Mouse (Mus musculus): ENCODE results near the gene Kti12. TPM values are rescaled to one million over a fixed set of nuclear protein-coding genes. Genes with fewer than 3 reads are reported as not detected.
A peak's percentile ranks its signal among the peaks of the same experiment; 100 is the strongest.

Kti12 gene
- polyA plus RNA-seq (2015; fragmentation: Nextera tagmentation; extraction: Ambion mirVana): 52.4 and 53.2 TPM in 2 replicates

DNA sequence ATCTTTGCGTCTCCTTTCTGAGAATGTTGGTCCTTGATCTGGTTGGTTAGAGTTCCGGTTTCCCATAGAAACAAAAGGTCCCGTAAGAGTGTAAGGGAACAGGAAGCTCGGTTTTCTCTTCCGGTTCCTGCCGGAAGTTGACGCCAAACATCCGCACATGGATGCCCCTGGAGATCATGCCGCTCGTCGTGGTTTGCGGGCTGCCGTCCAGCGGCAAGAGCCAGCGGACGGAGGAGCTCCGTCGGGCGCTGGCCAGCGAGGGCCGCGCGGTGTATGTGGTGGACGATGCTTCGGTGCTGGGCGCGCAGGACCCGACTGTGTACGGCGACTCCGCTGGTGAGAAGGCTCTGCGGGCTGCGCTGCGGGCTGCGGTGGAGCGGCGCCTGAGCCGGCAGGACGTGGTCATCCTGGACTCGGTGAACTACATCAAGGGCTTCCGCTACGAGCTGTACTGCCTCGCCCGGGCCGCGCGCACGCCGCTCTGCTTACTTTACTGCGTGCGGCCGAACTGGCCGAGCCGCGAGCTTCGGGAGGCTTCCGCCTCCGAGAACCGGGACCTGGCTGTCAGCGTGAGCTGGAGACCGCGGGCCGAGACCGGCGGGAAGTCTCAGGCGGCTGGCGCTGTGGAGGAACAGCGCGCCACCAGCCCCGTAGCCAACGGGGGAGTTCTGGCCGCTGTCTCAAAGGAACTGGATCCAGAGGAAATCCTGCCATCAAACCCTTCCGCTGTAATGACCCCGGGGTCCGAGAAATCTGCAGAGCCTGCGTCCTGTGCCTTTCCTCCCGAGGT is at the start of gene Kti12:
TSS of gene Kti12 (plus strand) at position 71 of the 790 bp plus-strand sequence.
- Histone ChIP-seq H3K36me3 (ENCODE audit: control insufficient read depth, insufficient read depth, low read length) (no peaks in the 10 kb centered on the region), H3K27ac (ENCODE audit: low read length) (peak within 1 kb of the TSS; percentile 94), H3K4me2 (ENCODE audit: low read depth, low read length) (peak within 1 kb of the TSS; percentile 77), H3K4me1 (ENCODE audit: control insufficient read depth, insufficient read depth, low read length) (peaks cover 9% of the 10 kb centered on the region), H3K4me3 (ENCODE audit: low read length) (peak within 1 kb of the TSS; percentile 96), H3K9me3 (ENCODE audit: control insufficient read depth, low read length) (no peaks in the 10 kb centered on the region), H3K9ac (ENCODE audit: low read depth, low read length) (peak within 1 kb of the TSS; percentile 79), H3K27me3 (replicated peaks; ENCODE audit: control insufficient read depth, insufficient read depth, low read length) (no peaks in the 10 kb centered on the region)
- WGBS: under 1% methylated on average over 77 of the region's 77 CpGs
- peak; percentile 91 for ATAC-seq

DNA sequence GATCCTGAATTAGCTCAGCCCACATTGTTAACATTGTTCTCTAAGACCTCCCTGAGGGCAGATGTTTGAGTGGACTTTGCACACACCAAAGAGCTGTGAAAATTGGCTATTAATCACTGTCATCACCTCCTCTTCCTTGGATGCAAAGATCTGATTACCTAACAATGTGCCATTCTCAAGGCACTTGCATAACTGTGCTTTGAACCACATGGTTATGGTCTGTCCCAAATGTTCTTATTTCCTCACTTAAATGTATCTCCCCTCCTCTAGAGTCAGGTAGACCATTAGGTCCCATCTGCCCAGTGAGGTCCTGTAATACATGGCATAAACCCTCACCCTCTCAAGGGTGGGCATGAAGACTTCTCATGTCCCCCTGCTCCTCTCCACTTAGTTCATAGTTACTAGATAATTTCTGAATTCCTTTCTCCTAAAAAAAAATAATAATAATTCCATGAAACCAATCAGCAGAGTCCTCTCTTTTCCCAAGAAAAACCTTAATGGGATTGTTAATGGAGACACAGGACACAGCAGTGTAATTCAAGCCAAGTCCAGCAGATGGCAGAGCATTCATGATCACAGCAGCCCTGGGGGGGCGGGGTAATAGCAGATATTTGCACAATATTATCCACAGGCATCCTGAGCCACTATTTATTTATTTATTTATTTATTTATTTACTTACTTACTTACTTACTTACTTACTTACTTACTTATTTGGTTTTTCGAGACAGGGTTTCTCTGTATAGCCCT is 49.3 kb upstream of the Kti12 start:
- WGBS: 52% methylated on average over 2 of the region's 2 CpGs
- Histone ChIP-seq H3K27ac (ENCODE audit: low read length) (no peak overlapping the region), H3K36me3 (ENCODE audit: control insufficient read depth, insufficient read depth, low read length) (no peaks in the 10 kb centered on the region), H3K4me2 (ENCODE audit: low read depth, low read length) (no peak overlapping the region), H3K27me3 (replicated peaks; ENCODE audit: control insufficient read depth, insufficient read depth, low read length) (no peaks in the 10 kb centered on the region), H3K4me3 (ENCODE audit: low read length) (no peak overlapping the region), H3K9ac (ENCODE audit: low read depth, low read length) (no peak overlapping the region), H3K4me1 (ENCODE audit: control insufficient read depth, insufficient read depth, low read length) (peaks cover 6% of the 10 kb centered on the region), H3K9me3 (ENCODE audit: control insufficient read depth, low read length) (no peaks in the 10 kb centered on the region)
- ATAC-seq: 0 out of 2 replicates have a peak, but pooled peaks have one; percentile 16

DNA sequence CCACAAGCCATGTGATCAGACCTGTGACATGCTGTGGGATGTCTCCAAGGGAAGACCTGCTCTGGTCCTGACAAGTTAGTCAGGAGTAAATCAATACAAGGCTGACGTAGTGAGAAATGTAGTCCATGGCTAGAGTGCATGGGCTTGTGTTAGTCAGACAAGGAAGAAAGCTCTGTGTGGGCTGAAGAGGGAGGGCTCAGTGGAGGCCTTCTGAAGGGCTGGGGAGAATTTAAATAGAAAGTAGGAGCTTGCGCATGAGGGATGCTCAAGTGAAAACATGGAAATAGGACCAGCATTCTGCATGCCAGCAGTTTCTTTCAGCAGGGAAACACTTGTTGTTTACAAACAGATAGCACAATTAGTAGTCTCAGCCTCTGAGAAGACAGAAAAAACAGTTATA is 44.0 kb upstream of the Kti12 start:
- Histone ChIP-seq H3K9me3 (ENCODE audit: control insufficient read depth, low read length) (no peaks in the 10 kb centered on the region), H3K4me2 (ENCODE audit: low read depth, low read length) (no peak overlapping the region), H3K27ac (ENCODE audit: low read length) (no peak overlapping the region), H3K4me1 (ENCODE audit: control insufficient read depth, insufficient read depth, low read length) (no peaks in the 10 kb centered on the region), H3K27me3 (replicated peaks; ENCODE audit: control insufficient read depth, insufficient read depth, low read length) (no peaks in the 10 kb centered on the region), H3K36me3 (ENCODE audit: control insufficient read depth, insufficient read depth, low read length) (no peaks in the 10 kb centered on the region), H3K4me3 (ENCODE audit: low read length) (no peak overlapping the region), H3K9ac (ENCODE audit: low read depth, low read length) (no peak overlapping the region)
- no peak for ATAC-seq
- WGBS: 80% methylated on average over 2 of the region's 2 CpGs

DNA sequence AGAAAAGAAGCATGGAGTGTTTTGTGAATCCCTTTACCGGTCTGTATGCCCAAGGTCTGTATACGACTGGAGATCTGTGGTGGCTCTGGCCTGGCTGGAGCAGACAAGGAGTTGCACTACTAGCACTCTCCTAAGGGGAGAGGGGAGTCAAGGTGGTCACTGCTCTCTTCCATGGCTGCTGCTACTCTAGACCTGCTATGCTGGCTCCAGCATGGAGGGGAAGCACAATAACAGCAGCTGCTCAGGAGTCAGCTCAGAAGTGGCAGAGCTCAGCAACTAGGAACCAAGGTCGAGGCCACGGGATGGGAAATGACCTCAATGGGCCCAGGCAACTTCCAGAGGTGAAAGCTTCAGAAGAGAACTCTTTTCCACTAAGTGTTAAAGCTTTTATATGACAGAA is 36.4 kb upstream of the Kti12 start:
- ATAC-seq: no peak
- H3K4me2 ChIP-seq (ENCODE audit: low read depth, low read length): no peak overlapping the region
- H3K36me3 ChIP-seq (ENCODE audit: control insufficient read depth, insufficient read depth, low read length): no peaks in the 10 kb centered on the region
- WGBS: 62% methylated on average over 4 of the region's 4 CpGs
- no peak overlapping the region for H3K9ac ChIP-seq (ENCODE audit: low read depth, low read length)
- no peak overlapping the region for H3K27ac ChIP-seq (ENCODE audit: low read length)
- H3K4me1 ChIP-seq (ENCODE audit: control insufficient read depth, insufficient read depth, low read length): no peaks in the 10 kb centered on the region
- H3K9me3 ChIP-seq (ENCODE audit: control insufficient read depth, low read length): no peaks in the 10 kb centered on the region
- H3K27me3 ChIP-seq (replicated peaks; ENCODE audit: control insufficient read depth, insufficient read depth, low read length): no peaks in the 10 kb centered on the region
- H3K4me3 ChIP-seq (ENCODE audit: low read length): no peak overlapping the region

DNA sequence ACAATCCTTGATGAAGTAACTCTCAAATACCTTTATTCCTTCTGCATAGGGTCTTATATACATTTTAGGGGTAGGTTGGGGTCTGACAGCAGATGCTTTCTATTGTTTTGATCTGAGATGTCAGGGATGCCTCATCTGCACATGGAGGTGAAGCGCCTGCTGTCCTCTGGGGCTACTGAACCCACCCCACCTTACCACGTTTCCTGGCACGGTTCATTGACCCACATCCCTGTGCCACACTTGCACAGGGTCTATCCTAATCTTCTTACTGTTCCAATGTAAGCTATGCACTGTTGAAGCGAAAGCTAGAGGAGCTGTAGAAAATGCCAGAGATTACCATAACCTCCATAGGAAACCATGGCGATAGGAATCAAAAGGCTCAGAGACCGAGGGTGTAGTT is 36.0 kb upstream of the Kti12 start:
- Histone ChIP-seq H3K9me3 (ENCODE audit: control insufficient read depth, low read length) (no peaks in the 10 kb centered on the region), H3K27ac (ENCODE audit: low read length) (no peak overlapping the region), H3K4me3 (ENCODE audit: low read length) (no peak overlapping the region), H3K36me3 (ENCODE audit: control insufficient read depth, insufficient read depth, low read length) (no peaks in the 10 kb centered on the region), H3K4me2 (ENCODE audit: low read depth, low read length) (no peak overlapping the region), H3K4me1 (ENCODE audit: control insufficient read depth, insufficient read depth, low read length) (no peaks in the 10 kb centered on the region), H3K27me3 (replicated peaks; ENCODE audit: control insufficient read depth, insufficient read depth, low read length) (no peaks in the 10 kb centered on the region), H3K9ac (ENCODE audit: low read depth, low read length) (no peak overlapping the region)
- ATAC-seq: no peak
- 72% methylated on average over 6 of the region's 6 CpGs for WGBS

GRCm38 (mm10) chr4:108825677-108826076 is 21.9 kb upstream of the Kti12 start:
- WGBS: 97% methylated on average over 3 of the region's 3 CpGs

DNA sequence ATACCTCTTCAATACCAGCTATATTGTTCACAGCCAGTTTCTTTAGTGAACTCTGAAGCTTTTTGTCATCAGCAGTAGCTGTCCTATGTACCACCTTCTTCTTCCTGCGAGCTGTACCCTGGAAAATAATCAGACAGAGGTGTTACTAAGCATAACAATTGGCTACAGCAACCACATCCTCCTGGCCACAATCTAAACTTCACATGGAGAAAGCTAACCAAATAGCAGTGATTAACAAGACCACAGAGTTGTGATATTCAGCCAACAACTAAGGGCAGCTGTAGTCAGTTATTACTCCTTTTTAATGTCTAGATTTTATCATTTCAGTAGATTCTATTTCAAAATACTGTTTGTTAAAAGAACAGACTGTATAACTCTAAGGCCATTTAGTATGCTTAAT is 21.5 kb upstream of the Kti12 start:
- Histone ChIP-seq H3K4me2 (ENCODE audit: low read depth, low read length) (no peak overlapping the region), H3K4me3 (ENCODE audit: low read length) (no peak overlapping the region), H3K27me3 (replicated peaks; ENCODE audit: control insufficient read depth, insufficient read depth, low read length) (no peaks in the 10 kb centered on the region), H3K9ac (ENCODE audit: low read depth, low read length) (no peak overlapping the region), H3K4me1 (ENCODE audit: control insufficient read depth, insufficient read depth, low read length) (0 out of 2 replicates have a peak, but pooled peaks cover 2% of the 10 kb centered on the region), H3K27ac (ENCODE audit: low read length) (no peak overlapping the region), H3K36me3 (ENCODE audit: control insufficient read depth, insufficient read depth, low read length) (peaks cover 13% of the 10 kb centered on the region; the same call in 1 of the 2 replicates), H3K9me3 (ENCODE audit: control insufficient read depth, low read length) (no peaks in the 10 kb centered on the region)
- WGBS: 75% methylated on average over 1 of the region's 1 CpGs
- no peak for ATAC-seq

More at GRCm38 (mm10) chr4:108825677-108826076, 21.9 kb upstream of the Kti12 start:
- ATAC-seq: no peak
- Histone ChIP-seq H3K36me3 (ENCODE audit: control insufficient read depth, insufficient read depth, low read length) (peaks cover 13% of the 10 kb centered on the region; the same call in 1 of the 2 replicates), H3K9me3 (ENCODE audit: control insufficient read depth, low read length) (no peaks in the 10 kb centered on the region), H3K4me1 (ENCODE audit: control insufficient read depth, insufficient read depth, low read length) (no peaks in the 10 kb centered on the region), H3K27ac (ENCODE audit: low read length) (no peak overlapping the region), H3K4me3 (ENCODE audit: low read length) (no peak overlapping the region), H3K9ac (ENCODE audit: low read depth, low read length) (no peak overlapping the region), H3K4me2 (ENCODE audit: low read depth, low read length) (no peak overlapping the region), H3K27me3 (replicated peaks; ENCODE audit: control insufficient read depth, insufficient read depth, low read length) (no peaks in the 10 kb centered on the region)

DNA sequence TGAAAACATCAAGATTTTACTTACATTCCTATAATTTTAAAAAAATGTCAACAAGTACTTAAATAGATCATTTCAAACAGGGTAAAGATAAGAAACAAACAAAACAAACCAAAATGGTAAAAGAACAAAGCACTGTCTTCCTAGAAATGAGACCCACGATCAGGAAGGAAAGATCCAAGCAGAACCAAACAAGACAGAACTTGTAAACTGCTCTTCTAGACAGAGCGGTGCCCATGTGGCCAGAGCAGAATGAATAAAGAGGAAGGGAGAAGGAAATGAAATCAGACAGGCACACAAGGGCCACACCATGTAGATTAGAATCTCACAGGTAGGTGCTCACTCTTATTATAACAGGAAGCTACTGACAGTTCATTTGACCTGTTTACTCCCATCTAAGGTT is 20.9 kb upstream of the Kti12 start:
- Histone ChIP-seq H3K4me1 (ENCODE audit: control insufficient read depth, insufficient read depth, low read length) (peaks cover 4% of the 10 kb centered on the region; the same call in 1 of the 2 replicates), H3K36me3 (ENCODE audit: control insufficient read depth, insufficient read depth, low read length) (peaks cover 13% of the 10 kb centered on the region; the same call in 1 of the 2 replicates), H3K4me2 (ENCODE audit: low read depth, low read length) (no peak overlapping the region), H3K4me3 (ENCODE audit: low read length) (no peak overlapping the region), H3K9me3 (ENCODE audit: control insufficient read depth, low read length) (no peaks in the 10 kb centered on the region), H3K27me3 (replicated peaks; ENCODE audit: control insufficient read depth, insufficient read depth, low read length) (no peaks in the 10 kb centered on the region), H3K27ac (ENCODE audit: low read length) (no peak overlapping the region), H3K9ac (ENCODE audit: low read depth, low read length) (no peak overlapping the region)
- ATAC-seq: no peak
- 86% methylated on average over 2 of the region's 2 CpGs for WGBS

GRCm38 (mm10) chr4:108830698-108831097 is 16.9 kb upstream of the Kti12 start:
- WGBS: 83% methylated on average over 1 of the region's 1 CpGs
- H3K9ac ChIP-seq (ENCODE audit: low read depth, low read length): no peak overlapping the region
- H3K4me3 ChIP-seq (ENCODE audit: low read length): no peak overlapping the region
- peaks cover 8% of the 10 kb centered on the region; the same call in 1 of the 2 replicates for H3K36me3 ChIP-seq (ENCODE audit: control insufficient read depth, insufficient read depth, low read length)
- H3K4me1 ChIP-seq (ENCODE audit: control insufficient read depth, insufficient read depth, low read length): peaks cover 14% of the 10 kb centered on the region
- no peak overlapping the region for H3K4me2 ChIP-seq (ENCODE audit: low read depth, low read length)
- H3K27me3 ChIP-seq (replicated peaks; ENCODE audit: control insufficient read depth, insufficient read depth, low read length): no peaks in the 10 kb centered on the region
- no peak overlapping the region for H3K27ac ChIP-seq (ENCODE audit: low read length)
- no peak for ATAC-seq
- no peaks in the 10 kb centered on the region for H3K9me3 ChIP-seq (ENCODE audit: control insufficient read depth, low read length)
